Mouse (Mus musculus) heart, postnatal 0 days (tissue): ENCODE data around the gene Lrch1. TPM values are rescaled to one million over a fixed set of nuclear protein-coding genes. Genes with fewer than 3 reads are reported as not detected.

ENCODE experiments used
- ATAC-seq: fragments of 200-750 bp; cut with Nextera tagmentation; 2 replicates; pipeline ENCODE4 v1.8.0; 2017; ENCODE audit warnings: low read depth, moderate number of reproducible peaks, moderate library complexity; ENCODE audit not compliant: insufficient read depth
- DNase-seq: peaks from one replicate; pipeline ENCODE4 v3.0.0-alpha.2; 2016; ENCODE audit warnings: low spot score
- H3K27ac ChIP-seq: fragments of 300-500 bp; sonication (generic); 2 replicates; pipeline ENCODE4 v1.5.1; 2014; ENCODE audit warnings: low read depth, mild to moderate bottlenecking
- H3K27me3 ChIP-seq: fragments of 300-500 bp; sonication (generic); 2 replicates; pipeline ENCODE4 v1.6.1; 2014; ENCODE audit warnings: low read length, mixed read lengths; ENCODE audit not compliant: control insufficient read depth, insufficient read depth
- H3K36me3 ChIP-seq: fragments of 300-500 bp; sonication (generic); replicated peaks from 2 replicates; pipeline ENCODE4 v1.6.1; 2014; ENCODE audit warnings: low read length, mixed read lengths; ENCODE audit not compliant: control insufficient read depth, insufficient read depth
- H3K4me1 ChIP-seq: fragments of 300-500 bp; sonication (generic); 2 replicates; pipeline ENCODE4 v1.6.1; 2014; ENCODE audit warnings: antibody characterized with exemption; ENCODE audit not compliant: control insufficient read depth, insufficient read depth
- H3K4me2 ChIP-seq: fragments of 300-500 bp; sonication (generic); 2 replicates; pipeline ENCODE4 v1.6.1; 2014; ENCODE audit warnings: low read depth, mild to moderate bottlenecking, low read length, moderate library complexity
- H3K4me3 ChIP-seq: fragments of 300-500 bp; sonication (generic); 2 replicates; pipeline ENCODE4 v1.5.1; 2014; ENCODE audit warnings: low read depth, low read length
- H3K9ac ChIP-seq: fragments of 300-500 bp; sonication (generic); replicated peaks from 2 replicates; pipeline ENCODE4 v1.6.1; 2014; ENCODE audit warnings: low read depth, low read length, mixed read lengths
- H3K9me3 ChIP-seq: fragments of 300-500 bp; sonication (generic); replicated peaks from 2 replicates; pipeline ENCODE4 v1.6.1; 2016; ENCODE audit warnings: low read length; ENCODE audit not compliant: control insufficient read depth
- CTCF ChIP-seq: IDR thresholded peaks from 2 replicates; pipeline ENCODE4 v1.5.1; 2016; ENCODE audit warnings: antibody characterized with exemption, control low read depth, low read depth
- EP300 ChIP-seq: IDR thresholded peaks from 2 replicates; pipeline ENCODE4 v1.6.1; 2016; ENCODE audit warnings: antibody characterized with exemption, low read depth
- WGBS: fragments of 180-500 bp; shearing (Covaris S2); extraction: QIAGEN DNeasy Blood & Tissue Kit; methylation state at CpG from one replicate; pipeline ENCODE4 v1.1.7; 2014; 5-methylcytosine and 5-hydroxymethylcytosine counted together
- polyA plus RNA-seq: library from polyadenylated mRNA; unstranded; fragments of >200 nt; fragmentation: Nextera tagmentation; extraction: Ambion mirVana; gene quantifications from 2 replicates; pipeline ENCODE4 v1.2.1, GENCODE M21; 2015
- total RNA-seq: library from RNA; depleted of rRNA; stranded (reverse); fragments of >200 nt; gene quantifications from 2 replicates; pipeline ENCODE4 v1.2.3, GENCODE M21; 2014; ENCODE audit warnings: low replicate concordance

Lrch1 gene
- total and polyA plus RNA-seq, 2 experiments from 2014 or later = 8.4 to 14.2 TPM

- H3K4me1 ChIP-seq = peaks cover 20% of the 10 kb centered on the region
- H3K4me3 ChIP-seq = no peak overlapping the region
Measured at GRCm38 (mm10) chr14:74820180-74820813, 127.4 kb downstream of the Lrch1 start.

GRCm38 (mm10) chr14:74816705-74817104 is 131.0 kb downstream of the Lrch1 start:
- Histone ChIP-seq H3K27ac (no peak overlapping the region), H3K4me3 (no peak overlapping the region), H3K36me3 (peaks cover 38% of the 10 kb centered on the region), H3K27me3 (no peaks in the 10 kb centered on the region), H3K4me1 (peaks cover 12% of the 10 kb centered on the region), H3K9me3 (no peaks in the 10 kb centered on the region), H3K4me2 (no peak overlapping the region), H3K9ac (no peak overlapping the region)
- no peak for ATAC-seq
- no peak for DNase-seq
- TF ChIP-seq CTCF (no peak), EP300 (no peak)
- WGBS = 77% methylated on average over 6 of the region's 6 CpGs

More at GRCm38 (mm10) chr14:74820180-74820813, 127.4 kb downstream of the Lrch1 start:
- 27% methylated on average over 11 of the region's 11 CpGs for WGBS
- Histone ChIP-seq H3K9me3 (no peaks in the 10 kb centered on the region), H3K36me3 (peaks cover 26% of the 10 kb centered on the region), H3K9ac (no peak overlapping the region), H3K4me2 (peak overlapping the region; percentile 35; the same call in 1 of the 2 replicates), H3K27me3 (no peaks in the 10 kb centered on the region), H3K27ac (peak overlapping the region; percentile 79)
- no peak for TF ChIP-seq EP300
- no peak for TF ChIP-seq CTCF
- DNase-seq (peak; percentile 86), ATAC-seq (peak; percentile 97)

DNA sequence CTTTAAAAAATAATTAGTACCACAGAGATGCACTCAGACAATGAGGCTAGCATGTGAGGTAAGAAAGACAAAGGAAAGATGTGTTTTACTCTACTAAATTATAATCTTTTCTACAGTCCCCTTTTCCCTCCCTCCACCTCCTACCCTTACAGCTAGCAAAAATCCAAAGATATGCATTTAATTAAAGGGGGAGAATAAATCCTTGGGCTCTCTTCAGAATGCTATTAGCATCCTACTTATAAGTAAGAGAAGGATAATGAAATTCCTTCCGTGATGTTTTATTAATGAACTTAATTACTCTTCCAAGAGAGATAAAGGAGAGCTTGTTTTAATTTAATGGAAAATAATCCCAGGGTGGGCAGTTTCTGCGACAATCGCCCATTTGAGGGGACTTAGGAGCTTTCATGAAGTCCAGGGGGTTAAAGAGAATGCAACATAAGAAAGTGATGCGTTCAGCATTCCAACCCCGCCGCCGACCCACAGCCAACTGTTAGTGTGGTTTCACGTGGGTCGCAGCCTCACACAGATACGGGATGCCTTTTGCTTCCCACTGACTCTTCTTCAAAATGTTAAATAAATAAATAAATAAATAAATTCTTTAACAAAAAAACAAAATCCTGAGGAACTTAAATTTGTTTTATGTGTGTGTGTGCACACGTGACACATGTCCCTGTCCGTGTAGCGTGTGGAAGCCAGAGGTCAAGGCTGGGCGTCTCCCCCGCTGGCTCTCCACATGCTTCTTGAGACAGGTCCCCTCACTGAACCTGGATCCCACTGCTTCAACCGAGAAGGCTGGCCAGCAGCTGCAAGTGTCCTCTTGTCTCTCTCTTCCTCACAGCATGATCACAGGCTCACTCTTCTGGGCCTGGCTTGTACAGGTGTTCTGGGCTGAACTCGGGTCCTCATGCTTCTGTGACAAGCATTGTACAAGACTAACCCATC is 132.6 kb downstream of the Lrch1 start:
- no peak overlapping the region for H3K4me2 ChIP-seq
- TF ChIP-seq EP300 = no peak
- DNase-seq (no peak), ATAC-seq (no peak)
- no peaks in the 10 kb centered on the region for H3K9me3 ChIP-seq
- peaks cover 52% of the 10 kb centered on the region for H3K36me3 ChIP-seq
- H3K9ac ChIP-seq = no peak overlapping the region
- no peak overlapping the region for H3K27ac ChIP-seq
- H3K27me3 ChIP-seq = no peaks in the 10 kb centered on the region
- WGBS = 90% methylated on average over 17 of the region's 17 CpGs
- H3K4me3 ChIP-seq = no peak overlapping the region
- H3K4me1 ChIP-seq = peaks cover 5% of the 10 kb centered on the region; the same call in 1 of the 2 replicates

DNA sequence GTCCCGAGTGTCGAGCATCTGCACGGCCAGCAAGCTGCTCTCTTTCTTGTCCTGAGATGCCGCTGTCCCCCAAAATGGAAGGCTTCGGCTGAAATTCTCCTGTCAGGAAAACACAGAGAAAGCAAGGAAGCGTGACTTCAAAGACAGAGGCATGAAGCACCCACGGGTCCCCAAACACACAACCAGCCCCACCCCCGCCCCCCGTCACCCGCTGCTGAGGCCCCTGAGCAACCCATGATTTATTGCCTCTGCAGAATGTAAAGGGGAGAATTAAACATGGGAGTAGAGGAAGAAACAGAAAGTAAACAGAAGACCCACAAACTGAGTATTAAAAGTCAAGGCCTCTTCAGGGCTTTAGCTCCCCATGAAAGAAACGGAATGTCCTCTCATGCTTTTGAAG is 136.1 kb downstream of the Lrch1 start:
- Histone ChIP-seq H3K36me3 (peaks cover 67% of the 10 kb centered on the region), H3K27me3 (no peaks in the 10 kb centered on the region), H3K27ac (no peak overlapping the region), H3K9ac (no peak overlapping the region), H3K4me1 (no peaks in the 10 kb centered on the region), H3K4me2 (no peak overlapping the region), H3K9me3 (no peaks in the 10 kb centered on the region), H3K4me3 (no peak overlapping the region)
- ATAC-seq (no peak), DNase-seq (no peak)
- TF ChIP-seq EP300 (no peak), CTCF (no peak)
- WGBS = 91% methylated on average over 11 of the region's 11 CpGs

GRCm38 (mm10) chr14:74801961-74802360 is 145.7 kb downstream of the Lrch1 start:
- H3K9me3 ChIP-seq = peaks cover 9% of the 10 kb centered on the region; the same call in 1 of the 2 replicates
- ATAC-seq (no peak), DNase-seq (no peak)
- H3K27ac ChIP-seq = no peak overlapping the region
- 50% methylated on average over 1 of the region's 1 CpGs for WGBS
- H3K9ac ChIP-seq = no peak overlapping the region
- H3K4me1 ChIP-seq = no peaks in the 10 kb centered on the region
- H3K27me3 ChIP-seq = no peaks in the 10 kb centered on the region
- H3K4me3 ChIP-seq = no peak overlapping the region
- TF ChIP-seq EP300 (no peak), CTCF (no peak)
- peaks cover 71% of the 10 kb centered on the region for H3K36me3 ChIP-seq
- no peak overlapping the region for H3K4me2 ChIP-seq
